Mouse (Mus musculus) layer of hippocampus, adult 11-12 months (tissue): Measurements from ENCODE around the gene Sept9.

ENCODE experiments used
- DNase-seq: peaks from one replicate; pipeline ENCODE4 v3.0.0; 2022; ENCODE audit warnings: low spot score

The Sept9 gene

DNA sequence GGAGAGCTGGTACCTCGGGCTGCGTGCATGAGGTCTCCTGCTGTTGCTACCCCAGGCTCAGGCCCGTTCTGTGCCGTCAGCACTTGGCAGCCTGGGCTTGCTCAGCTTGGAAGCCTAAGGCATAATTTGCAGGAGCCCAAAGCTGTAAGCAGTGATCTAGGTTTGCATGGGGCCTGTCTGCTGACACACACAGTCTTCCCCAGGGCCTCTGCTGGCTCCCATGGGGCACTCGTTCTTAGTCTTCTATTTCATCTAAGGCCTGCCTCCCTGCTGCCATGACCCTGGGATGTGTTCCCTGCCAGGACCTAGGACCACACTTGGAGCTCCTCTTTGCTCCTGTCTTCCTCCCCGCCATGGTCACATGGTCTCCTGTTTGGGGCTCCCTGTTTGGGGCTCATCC lies 21.7 kb downstream of the Sept9 start:
- DNase-seq, result no peak

GRCm38 (mm10) chr11:117222899-117223298 lies 23.4 kb downstream of the Sept9 start:
- DNase-seq, result no peak

DNA sequence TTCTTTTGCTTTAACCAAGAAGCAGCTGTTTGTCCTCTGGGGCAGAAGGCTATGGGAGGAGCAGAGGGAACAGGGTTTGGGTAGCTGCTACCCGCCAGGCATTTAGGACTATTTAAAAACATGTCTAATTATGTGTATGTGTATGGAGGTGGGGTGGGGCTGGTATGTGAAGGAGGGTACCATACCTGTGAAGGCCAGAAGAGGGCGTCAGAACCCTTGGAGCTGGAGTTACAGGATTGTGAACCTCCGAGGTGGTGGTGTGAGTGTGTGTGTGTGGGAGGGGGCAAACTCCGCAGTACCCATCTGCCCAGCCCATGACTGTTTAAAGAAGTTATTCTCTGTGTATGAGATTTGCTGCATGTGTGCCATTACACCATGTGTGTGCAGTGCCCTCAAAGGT lies 25.3 kb downstream of the Sept9 start:
- DNase-seq, result no peak

DNA sequence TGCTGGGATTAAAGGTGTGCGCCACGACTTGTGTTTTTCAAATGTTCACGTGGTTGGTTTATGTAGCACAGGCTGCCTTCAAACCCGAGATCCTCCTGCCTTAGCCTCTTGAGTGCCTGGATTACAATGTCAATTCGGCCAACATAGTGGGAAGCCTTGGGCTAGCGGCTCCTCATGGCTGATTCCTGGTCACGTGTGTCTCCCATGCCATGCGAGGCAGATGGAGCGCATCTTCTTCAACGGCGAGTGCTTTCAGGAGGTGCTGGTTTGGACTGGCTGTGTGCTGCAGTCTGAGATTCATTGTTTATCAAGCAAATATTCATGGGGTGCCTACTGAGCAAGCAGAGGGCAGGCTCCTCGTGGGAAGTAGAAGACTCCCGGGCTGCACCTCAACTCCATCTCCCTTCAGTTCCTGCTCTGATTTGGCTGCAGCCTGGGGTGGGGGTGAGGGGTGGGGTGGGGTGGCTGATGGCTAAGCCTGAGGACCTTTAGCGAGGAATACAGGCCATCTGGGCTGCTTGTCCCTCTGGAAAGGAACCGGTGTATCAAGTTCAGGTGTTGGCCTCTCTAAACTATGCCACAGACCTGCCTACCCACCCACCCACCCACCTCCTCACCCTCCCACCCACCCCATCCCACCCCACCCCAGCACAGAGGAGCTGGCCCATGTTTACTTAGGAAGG lies 26.2 kb downstream of the Sept9 start:
- no peak for DNase-seq

DNA sequence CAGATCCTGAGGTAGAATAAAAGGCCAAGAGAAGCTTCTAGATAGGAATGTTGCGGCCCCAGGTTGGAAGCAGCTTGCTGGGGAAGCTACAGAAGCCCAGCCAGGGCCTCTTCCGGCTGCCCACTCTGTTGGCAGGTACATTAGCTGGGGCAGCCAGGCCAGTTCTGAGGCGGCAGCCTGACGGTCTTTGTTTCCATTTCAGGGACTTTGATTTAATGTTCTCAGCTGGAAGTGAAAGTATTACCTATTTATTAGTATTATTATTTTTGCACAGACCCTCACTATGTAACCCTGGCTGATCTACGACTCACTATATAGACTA lies 26.7 kb downstream of the Sept9 start:
- DNase-seq, result no peak

- DNase-seq, result no peak
These were observed 28.7 kb downstream of the Sept9 start for GRCm38 (mm10) chr11:117228139-117228538.

DNA sequence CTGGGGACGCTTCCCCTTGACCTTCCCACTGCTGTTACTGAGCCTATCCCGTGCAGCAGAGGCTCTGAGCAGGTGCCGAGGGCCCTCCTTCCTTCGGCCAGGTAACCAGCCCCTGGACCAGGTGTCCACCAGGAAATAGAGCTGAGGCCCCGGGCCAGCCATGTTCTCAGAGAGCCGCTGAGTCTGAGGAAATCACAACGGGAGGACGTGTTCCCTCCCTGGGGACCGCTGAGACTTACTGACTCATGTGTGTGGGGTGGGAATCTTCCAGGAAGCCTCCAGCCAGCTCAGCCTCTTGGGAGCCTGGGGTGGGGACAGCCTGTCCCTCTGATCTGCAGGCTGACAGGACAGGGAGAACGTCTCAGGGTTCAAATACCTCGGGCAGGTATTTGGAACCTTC lies 32.1 kb downstream of the Sept9 start:
- DNase-seq, result no peak

GRCm38 (mm10) chr11:117232032-117232431 lies 32.6 kb downstream of the Sept9 start:
- DNase-seq, result no peak

- no peak for DNase-seq
These were observed 33.5 kb downstream of the Sept9 start for GRCm38 (mm10) chr11:117232886-117233458.

DNA sequence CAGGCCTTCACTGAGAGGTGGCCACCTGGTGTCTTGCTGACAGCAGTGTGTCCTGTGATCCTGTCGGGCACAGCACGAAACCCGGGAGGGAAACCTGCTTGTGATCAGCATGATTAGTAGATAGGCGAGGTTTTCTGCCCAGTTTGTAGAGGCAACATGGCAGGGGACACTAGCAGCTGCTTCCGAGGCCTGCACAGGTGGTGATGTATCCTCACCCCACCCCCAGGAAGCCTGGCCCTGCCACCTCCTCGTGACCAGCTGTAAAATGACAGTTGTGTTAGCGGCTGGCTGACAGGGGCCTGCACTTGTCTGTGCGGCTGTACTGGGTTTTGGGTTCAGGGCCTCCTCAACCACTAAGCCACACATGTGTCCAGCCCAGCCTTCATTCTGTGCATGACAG lies 34.4 kb downstream of the Sept9 start:
- no peak for DNase-seq

DNA sequence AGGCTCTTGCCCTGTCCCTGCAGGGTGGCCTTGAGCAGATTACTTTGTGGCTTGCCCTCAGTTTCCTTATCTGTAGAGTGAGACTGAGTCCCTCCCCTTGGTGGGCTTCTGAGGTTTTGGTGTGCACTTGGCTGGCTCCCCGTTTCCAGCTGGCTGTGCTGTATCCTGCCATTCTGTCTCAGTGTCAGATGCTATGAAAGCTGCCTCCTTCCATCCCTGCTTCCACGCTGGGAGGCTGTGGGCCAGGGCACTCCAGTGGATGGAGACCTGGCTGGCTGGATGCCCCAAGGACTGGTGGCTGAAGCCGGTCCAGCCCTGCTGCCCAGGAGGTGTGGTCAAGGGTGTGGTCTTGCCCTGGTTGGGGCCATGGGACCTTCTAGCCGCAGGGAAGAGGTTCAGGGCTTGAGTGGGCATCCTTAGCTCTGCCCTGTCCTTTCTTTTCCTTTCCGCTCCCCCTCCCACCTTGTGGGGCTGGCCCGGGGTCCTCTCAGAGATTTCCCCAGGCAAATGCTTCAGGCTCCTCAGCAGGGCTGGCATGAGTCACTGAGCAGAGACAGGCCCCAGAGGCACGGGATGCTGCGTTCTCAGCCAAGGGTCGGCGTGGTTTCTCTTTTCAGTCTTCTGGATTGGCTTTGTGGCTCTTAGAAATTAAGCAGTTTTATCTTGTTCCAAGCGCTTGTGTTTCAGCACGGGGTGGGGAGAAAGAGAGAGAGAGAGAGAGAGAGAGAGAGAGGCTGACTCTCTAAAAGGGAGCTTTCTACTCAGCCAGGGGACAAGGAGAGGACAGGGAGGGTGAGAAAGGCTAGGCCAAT lies 35.8 kb downstream of the Sept9 start:
- no peak for DNase-seq

- DNase-seq, result no peak
These were observed 36.5 kb downstream of the Sept9 start for GRCm38 (mm10) chr11:117235898-117236459.

DNA sequence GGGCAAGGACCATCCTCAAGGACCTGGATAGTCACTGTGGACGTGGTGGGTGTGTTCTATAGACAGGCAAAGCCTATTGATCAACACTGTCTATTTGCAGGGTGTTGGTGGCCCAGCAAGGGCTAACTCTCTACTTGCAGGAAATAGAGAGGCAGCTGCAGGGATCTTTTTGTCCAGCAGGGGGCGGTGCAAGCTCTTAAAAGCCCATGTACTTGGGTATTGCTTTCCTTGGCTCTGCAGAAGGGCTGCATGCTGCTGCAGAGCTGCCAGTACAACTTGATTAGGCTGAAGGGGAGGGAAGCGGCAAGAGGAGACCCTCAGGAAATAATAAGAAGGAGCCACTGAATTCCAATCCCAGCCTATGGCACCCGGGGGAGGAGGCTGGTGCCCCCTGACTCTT lies 38.7 kb downstream of the Sept9 start:
- peak; percentile 97 for DNase-seq

- DNase-seq, result no peak
These were observed 40.2 kb downstream of the Sept9 start for GRCm38 (mm10) chr11:117239617-117240016.

DNA sequence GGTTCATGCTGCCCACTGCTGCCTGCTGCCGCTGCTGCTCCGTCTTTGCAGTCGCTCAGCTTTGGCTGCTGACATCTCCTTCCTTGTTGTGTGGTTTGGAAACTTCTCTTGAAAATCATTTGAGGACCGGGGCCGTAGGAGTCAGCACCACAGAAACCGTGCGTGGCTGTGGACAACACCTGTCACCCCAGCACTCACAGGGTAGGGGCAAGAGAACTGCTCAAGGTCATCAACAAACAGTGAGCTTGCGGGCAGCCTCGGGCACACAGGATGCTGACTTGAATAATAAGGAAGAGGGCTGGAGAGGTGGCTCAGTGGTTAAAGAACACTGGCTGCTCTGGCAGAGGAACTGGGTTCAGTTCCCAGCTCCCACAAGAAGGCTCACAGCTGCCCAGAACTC lies 40.9 kb downstream of the Sept9 start:
- DNase-seq, result no peak

- no peak for DNase-seq
These were observed 41.6 kb downstream of the Sept9 start for GRCm38 (mm10) chr11:117240861-117241738.

- no peak for DNase-seq
These were observed 43.1 kb downstream of the Sept9 start for GRCm38 (mm10) chr11:117242339-117243084.

DNA sequence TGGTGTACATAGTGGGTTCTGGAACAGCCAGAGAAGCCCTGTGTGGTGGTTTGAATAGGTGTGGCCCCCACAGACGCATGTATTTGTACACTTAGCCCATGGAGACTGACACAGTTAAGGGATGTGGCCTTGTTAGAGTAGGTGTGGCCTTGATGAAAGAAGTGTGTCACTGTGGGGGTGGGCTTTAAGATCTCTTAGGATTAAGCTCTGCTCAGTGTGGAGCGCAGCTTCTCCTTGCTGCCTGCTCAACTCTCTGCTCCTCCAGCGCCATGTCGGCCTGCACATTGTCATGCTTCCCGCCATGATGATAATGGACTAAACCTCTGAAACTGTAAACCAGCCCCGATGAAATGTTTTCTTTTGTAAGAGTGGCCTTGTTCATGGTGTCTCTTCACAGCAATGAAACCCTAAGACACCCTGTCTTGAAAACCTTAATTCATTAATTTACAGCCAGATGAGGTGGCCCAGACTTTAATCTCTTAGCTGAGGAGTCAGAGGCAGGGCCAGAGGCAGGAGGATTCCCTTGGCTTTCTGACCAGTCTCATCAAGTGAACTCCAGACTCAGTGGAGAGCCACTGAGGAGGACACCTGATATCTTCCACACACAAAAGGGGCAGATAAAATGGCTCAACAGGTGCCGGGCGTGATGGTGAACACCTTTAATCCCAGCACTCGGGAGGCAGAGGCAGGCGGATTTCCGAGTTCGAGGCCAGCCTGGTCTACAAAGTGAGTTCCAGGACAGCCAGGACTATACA lies 44.3 kb downstream of the Sept9 start:
- no peak for DNase-seq

GRCm38 (mm10) chr11:117245041-117245725 lies 45.7 kb downstream of the Sept9 start:
- no peak for DNase-seq

DNA sequence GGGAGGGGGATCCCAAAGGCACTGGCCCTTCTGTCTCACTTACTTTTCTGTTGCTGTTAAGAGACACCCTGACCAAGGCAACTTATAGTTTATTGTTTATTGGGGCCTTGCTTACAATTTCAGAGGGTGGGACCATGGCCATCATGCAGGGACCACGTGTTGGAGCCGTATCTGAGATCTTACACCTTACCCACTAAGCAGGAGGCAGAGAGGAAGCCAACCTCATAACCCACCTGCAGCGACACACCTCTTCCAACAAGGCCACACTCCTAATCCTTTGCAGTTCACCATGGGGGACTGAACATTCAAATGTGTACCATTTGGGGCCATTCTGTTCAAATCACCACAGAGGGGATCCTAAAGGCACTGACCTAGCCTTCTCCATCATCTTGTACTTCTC lies 46.4 kb downstream of the Sept9 start:
- no peak for DNase-seq
